Comparison of ENCODE assay signal across 8 mouse cellular contexts in genomic region chr8:48842516-48842990, GRCm38 (mm10). TPM values are rescaled to one million over a fixed set of nuclear protein-coding genes. Genes with fewer than 3 reads are reported as not detected.
A peak's percentile ranks its signal among the peaks of the same experiment; 100 is the strongest.
DNase-seq lines count a peak whose midpoint lies in the region; ATAC-seq and TF ChIP-seq lines count a peak whose summit lies in the region.

No protein-coding gene starts in this region.

- H3K9ac ChIP-seq in lung, embryonic 14.5 days = peak overlapping the region; percentile 69
- H3K9ac ChIP-seq in limb, embryonic 12.5 days (replicated peaks) = peak overlapping the region; percentile 82
- peak overlapping the region; percentile 67 for H3K9ac ChIP-seq in stomach, embryonic 14.5 days (replicated peaks; ENCODE audit: low read depth, low read length)

- H3K4me1 ChIP-seq in lung, embryonic 14.5 days (ENCODE audit: insufficient read depth) = no peaks in the 10 kb centered on the region
- peaks cover 49% of the 10 kb centered on the region for H3K4me1 ChIP-seq in embryonic facial prominence, embryonic 10.5 days
- peaks cover 23% of the 10 kb centered on the region for H3K4me1 ChIP-seq in heart, embryonic 10.5 days
- peaks cover 23% of the 10 kb centered on the region for H3K4me1 ChIP-seq in limb, embryonic 12.5 days (replicated peaks)
- H3K4me1 ChIP-seq in stomach, embryonic 14.5 days (ENCODE audit: control insufficient read depth, insufficient read depth, low read length) = no peaks in the 10 kb centered on the region

- H3K36me3 ChIP-seq in lung, embryonic 14.5 days (ENCODE audit: insufficient read depth) = no peaks in the 10 kb centered on the region
- no peaks in the 10 kb centered on the region for H3K36me3 ChIP-seq in embryonic facial prominence, embryonic 10.5 days (replicated peaks)
- no peaks in the 10 kb centered on the region for H3K36me3 ChIP-seq in heart, embryonic 10.5 days
- no peaks in the 10 kb centered on the region for H3K36me3 ChIP-seq in limb, embryonic 12.5 days
- H3K36me3 ChIP-seq in stomach, embryonic 14.5 days (ENCODE audit: control insufficient read depth, insufficient read depth, low read length) = no peaks in the 10 kb centered on the region

- peak overlapping the region; percentile 80 for H3K4me2 ChIP-seq in lung, embryonic 14.5 days
- peak overlapping the region; percentile 91 for H3K4me2 ChIP-seq in limb, embryonic 12.5 days
- peak overlapping the region; percentile 91 for H3K4me2 ChIP-seq in stomach, embryonic 14.5 days (replicated peaks; ENCODE audit: low read depth, low read length)

- no peaks in the 10 kb centered on the region for H3K9me3 ChIP-seq in lung, embryonic 14.5 days (ENCODE audit: low read depth, low read length)
- H3K9me3 ChIP-seq in embryonic facial prominence, embryonic 10.5 days = no peaks in the 10 kb centered on the region
- H3K9me3 ChIP-seq in heart, embryonic 10.5 days = no peaks in the 10 kb centered on the region
- H3K9me3 ChIP-seq in limb, embryonic 12.5 days = no peaks in the 10 kb centered on the region
- no peaks in the 10 kb centered on the region for H3K9me3 ChIP-seq in stomach, embryonic 14.5 days (ENCODE audit: control insufficient read depth, low read depth, low read length)

- peak; percentile 6; the same call in 1 of the 2 replicates for ATAC-seq in lung, embryonic 14.5 days (ENCODE audit: insufficient read depth)
- ATAC-seq in limb, embryonic 12.5 days (ENCODE audit: insufficient number of reproducible peaks, insufficient read depth, low FRiP score, low TSS enrichment, low read depth) = peak; percentile 9; the same call in 1 of the 2 replicates
- peak; percentile 11; the same call in 1 of the 2 replicates for ATAC-seq in stomach, embryonic 14.5 days (ENCODE audit: insufficient number of reproducible peaks, insufficient read depth, low FRiP score, low read depth)

- peak; percentile 48 for DNase-seq in lung, embryonic 14.5 days
- no peak for DNase-seq in lung, postnatal 10 days
- no peak for DNase-seq in embryonic facial prominence, embryonic 10.5 days (ENCODE audit: low spot score)
- DNase-seq in heart, embryonic 10.5 days (ENCODE audit: low spot score) = no peak
- DNase-seq in thymus, postnatal 4 days = no peak
- DNase-seq in adrenal gland, postnatal 25 days = no peak

- WGBS in lung, embryonic 14.5 days = 0% methylated on average over 11 of the region's 11 CpGs
- WGBS in embryonic facial prominence, embryonic 10.5 days = 0% methylated on average over 11 of the region's 11 CpGs
- under 1% methylated on average over 11 of the region's 11 CpGs for WGBS in heart, embryonic 10.5 days
- WGBS in limb, embryonic 12.5 days = 0% methylated on average over 11 of the region's 11 CpGs
- 0% methylated on average over 11 of the region's 11 CpGs for WGBS in stomach, embryonic 14.5 days

- peak overlapping the region; percentile 71 for H3K4me3 ChIP-seq in lung, embryonic 14.5 days (ENCODE audit: low read depth, low read length)
- H3K4me3 ChIP-seq in embryonic facial prominence, embryonic 10.5 days = peak overlapping the region; percentile 85
- H3K4me3 ChIP-seq in heart, embryonic 10.5 days = peak overlapping the region; percentile 83
- peak overlapping the region; percentile 77 for H3K4me3 ChIP-seq in limb, embryonic 12.5 days (replicated peaks)
- peak overlapping the region; percentile 60 for H3K4me3 ChIP-seq in stomach, embryonic 14.5 days (ENCODE audit: low read depth, low read length)

- H3K27ac ChIP-seq in lung, embryonic 14.5 days (ENCODE audit: low read depth) = peak overlapping the region; percentile 54; the same call in 1 of the 2 replicates
- H3K27ac ChIP-seq in embryonic facial prominence, embryonic 10.5 days (replicated peaks) = peak overlapping the region; percentile 93
- H3K27ac ChIP-seq in heart, embryonic 10.5 days = peak overlapping the region; percentile 91
- peak overlapping the region; percentile 85 for H3K27ac ChIP-seq in limb, embryonic 12.5 days
- H3K27ac ChIP-seq in stomach, embryonic 14.5 days (ENCODE audit: low read length) = peak overlapping the region; percentile 82

- peaks cover 62% of the 10 kb centered on the region for H3K27me3 ChIP-seq in lung, embryonic 14.5 days (ENCODE audit: insufficient read depth, low read length)
- peaks cover 38% of the 10 kb centered on the region for H3K27me3 ChIP-seq in embryonic facial prominence, embryonic 10.5 days (replicated peaks; ENCODE audit: low read depth, poor library complexity, severe bottlenecking)
- H3K27me3 ChIP-seq in heart, embryonic 10.5 days (ENCODE audit: insufficient read depth, poor library complexity, severe bottlenecking) = peaks cover 34% of the 10 kb centered on the region
- H3K27me3 ChIP-seq in limb, embryonic 12.5 days = peaks cover 38% of the 10 kb centered on the region
- 0 out of 2 replicates have a peak, but pooled peaks cover 6% of the 10 kb centered on the region for H3K27me3 ChIP-seq in stomach, embryonic 14.5 days (ENCODE audit: control insufficient read depth, insufficient read depth, low read length)

- TF ChIP-seq CTCF in lung, embryonic 14.5 days (IDR thresholded peaks at IDR 0.05; ENCODE audit: low read depth) = no peak

RNA-seq across cellular contexts. Expression of gene Tenm3, which starts 1.2 kb away (rescaled TPM):
- polyA plus RNA-seq in lung, embryonic 14.5 days (2014; fragmentation: Nextera tagmentation; extraction: Ambion mirVana) = 7.8 and 9.8 TPM in 2 replicates
- polyA plus RNA-seq in embryonic facial prominence, embryonic 10.5 days (2016; fragmentation: Nextera tagmentation; extraction: Ambion mirVana) = 44.0 and 48.2 TPM in 2 replicates
- polyA plus RNA-seq in heart, embryonic 10.5 days (2016; fragmentation: Nextera tagmentation; extraction: Ambion mirVana) = 13.9 and 24.9 TPM in 2 replicates
- polyA plus RNA-seq in limb, embryonic 12.5 days (2016; fragmentation: Nextera tagmentation; extraction: Ambion mirVana) = 46.4 and 47.1 TPM in 2 replicates
- polyA plus RNA-seq in stomach, embryonic 14.5 days (2014; fragmentation: Nextera tagmentation; extraction: Ambion mirVana) = 27.4 and 29.8 TPM in 2 replicates
- 31.4 and 42.5 TPM in 2 replicates for total RNA-seq in adrenal gland, postnatal 25 days (2021)
